Mouse (Mus musculus) lung, postnatal 0 days (tissue): ENCODE data around the gene Gdpd5. TPM values are rescaled to one million over a fixed set of nuclear protein-coding genes. Genes with fewer than 3 reads are reported as not detected.

Experiments used
- ATAC-seq: fragments of 200-750 bp; cut with Nextera tagmentation; 2 replicates; pipeline ENCODE4 v1.8.0; 2017; ENCODE audit warnings: moderate library complexity
- DNase-seq: peaks from one replicate; pipeline ENCODE4 v3.0.0-alpha.2; 2016; ENCODE audit warnings: low spot score
- H3K27ac ChIP-seq: fragments of 300-500 bp; sonication (generic); 2 replicates; pipeline ENCODE4 v1.5.1; 2014; ENCODE audit warnings: antibody characterized with exemption, mild to moderate bottlenecking, low read length, mixed read lengths
- H3K27me3 ChIP-seq: fragments of 300-500 bp; sonication (generic); replicated peaks from 2 replicates; pipeline ENCODE4 v1.6.1; 2014; ENCODE audit warnings: low read length, mixed read lengths; ENCODE audit not compliant: insufficient read depth
- H3K36me3 ChIP-seq: fragments of 300-500 bp; sonication (generic); 2 replicates; pipeline ENCODE4 v1.6.1; 2014; ENCODE audit warnings: low read length, mixed read lengths; ENCODE audit not compliant: insufficient read depth
- H3K4me1 ChIP-seq: fragments of 300-500 bp; sonication (generic); 2 replicates; pipeline ENCODE4 v1.6.1; 2014; ENCODE audit warnings: antibody characterized with exemption, low read depth, low read length, mixed read lengths; ENCODE audit not compliant: insufficient read depth
- H3K4me2 ChIP-seq: fragments of 300-500 bp; sonication (generic); replicated peaks from 2 replicates; pipeline ENCODE4 v1.6.1; 2014; ENCODE audit warnings: low read depth, mild to moderate bottlenecking, low read length, moderate library complexity, mixed read lengths
- H3K4me3 ChIP-seq: fragments of 300-500 bp; sonication (generic); 2 replicates; pipeline ENCODE4 v1.5.1; 2014; ENCODE audit warnings: low read depth, low read length
- H3K9ac ChIP-seq: fragments of 300-500 bp; sonication (generic); replicated peaks from 2 replicates; pipeline ENCODE4 v1.6.1; 2014; ENCODE audit warnings: low read depth, mild to moderate bottlenecking
- H3K9me3 ChIP-seq: fragments of 300-500 bp; sonication (generic); 2 replicates; pipeline ENCODE4 v1.6.1; 2016; ENCODE audit warnings: low read length, mixed read lengths
- CTCF ChIP-seq: IDR thresholded peaks from 2 replicates; pipeline ENCODE4 v1.5.1; 2016; ENCODE audit warnings: antibody characterized with exemption, mild to moderate bottlenecking
- EP300 ChIP-seq: IDR thresholded peaks from 2 replicates; pipeline ENCODE4 v1.6.1; 2016; ENCODE audit warnings: antibody characterized with exemption, mild to moderate bottlenecking, control low read depth
- WGBS: fragments of 180-500 bp; shearing (Covaris S2); extraction: QIAGEN DNeasy Blood & Tissue Kit; methylation state at CpG from one replicate; pipeline ENCODE4 v1.1.7; 2014; 5-methylcytosine and 5-hydroxymethylcytosine counted together
- polyA plus RNA-seq: library from polyadenylated mRNA; unstranded; fragments of >200 nt; fragmentation: Nextera tagmentation; extraction: Ambion mirVana; gene quantifications from 2 replicates; pipeline ENCODE4 v1.2.1, GENCODE M21; 2015

Gdpd5 gene
- polyA plus RNA-seq, 1 experiment from 2014 or later: 18.7 TPM

DNA sequence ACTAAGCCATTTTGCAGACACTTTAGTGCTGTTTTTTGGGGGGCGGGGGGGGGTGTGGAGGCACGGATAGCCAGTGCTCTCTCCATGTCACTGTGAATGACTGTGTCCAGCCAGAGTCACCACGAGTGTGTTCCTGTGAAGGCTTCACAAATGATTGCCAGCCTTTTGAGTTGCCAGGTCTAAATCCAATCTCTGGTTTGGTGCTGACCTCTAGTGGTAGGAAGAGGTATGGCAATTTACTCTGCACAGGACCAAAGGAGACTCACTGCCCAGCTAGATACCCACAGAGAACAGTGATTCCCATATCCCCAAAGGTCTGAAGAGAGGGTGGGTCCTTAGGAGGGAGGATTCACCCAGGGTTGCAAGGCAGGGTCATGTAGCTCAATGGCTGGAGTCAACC is 69.5 kb downstream of the Gdpd5 start:
- DNase-seq: peak; percentile 90
- TF ChIP-seq EP300 (no peak), CTCF (peak; percentile 98)
- Histone ChIP-seq H3K9me3 (no peaks in the 10 kb centered on the region), H3K27ac (no peak overlapping the region), H3K27me3 (no peaks in the 10 kb centered on the region), H3K9ac (no peak overlapping the region), H3K4me3 (no peak overlapping the region), H3K4me1 (no peaks in the 10 kb centered on the region), H3K36me3 (0 out of 2 replicates have a peak, but pooled peaks cover 4% of the 10 kb centered on the region), H3K4me2 (no peak overlapping the region)
- peak; percentile 63 for ATAC-seq
- WGBS: 3% methylated on average over 3 of the region's 3 CpGs

DNA sequence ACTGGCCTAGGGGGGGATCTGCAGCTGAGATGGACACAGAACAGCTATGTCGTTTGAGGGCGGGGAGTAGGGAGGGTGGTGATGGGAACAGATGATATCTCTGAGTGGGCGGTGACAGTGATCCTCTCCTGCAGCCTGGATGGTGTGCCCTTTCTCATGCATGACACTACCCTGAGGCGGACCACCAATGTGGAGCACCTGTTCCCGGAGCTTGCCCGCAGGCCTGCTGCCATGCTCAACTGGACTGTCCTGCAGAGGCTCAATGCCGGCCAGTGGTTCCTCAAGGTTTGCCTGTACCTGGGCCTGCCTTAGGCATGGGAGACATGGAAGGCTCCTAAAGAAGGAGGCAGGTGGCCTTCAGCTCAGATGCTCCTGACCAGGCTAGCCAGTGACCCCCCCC is 71.6 kb downstream of the Gdpd5 start:
- ATAC-seq (no peak), DNase-seq (no peak)
- no peak overlapping the region for H3K4me3 ChIP-seq
- no peaks in the 10 kb centered on the region for H3K27me3 ChIP-seq
- 86% methylated on average over 7 of the region's 7 CpGs for WGBS
- peaks cover 10% of the 10 kb centered on the region; the same call in 1 of the 2 replicates for H3K36me3 ChIP-seq
- TF ChIP-seq EP300: no peak
- no peak for TF ChIP-seq CTCF
- no peak overlapping the region for H3K4me2 ChIP-seq
- H3K4me1 ChIP-seq: no peaks in the 10 kb centered on the region
- H3K9me3 ChIP-seq: no peaks in the 10 kb centered on the region
- H3K27ac ChIP-seq: no peak overlapping the region
- no peak overlapping the region for H3K9ac ChIP-seq

DNA sequence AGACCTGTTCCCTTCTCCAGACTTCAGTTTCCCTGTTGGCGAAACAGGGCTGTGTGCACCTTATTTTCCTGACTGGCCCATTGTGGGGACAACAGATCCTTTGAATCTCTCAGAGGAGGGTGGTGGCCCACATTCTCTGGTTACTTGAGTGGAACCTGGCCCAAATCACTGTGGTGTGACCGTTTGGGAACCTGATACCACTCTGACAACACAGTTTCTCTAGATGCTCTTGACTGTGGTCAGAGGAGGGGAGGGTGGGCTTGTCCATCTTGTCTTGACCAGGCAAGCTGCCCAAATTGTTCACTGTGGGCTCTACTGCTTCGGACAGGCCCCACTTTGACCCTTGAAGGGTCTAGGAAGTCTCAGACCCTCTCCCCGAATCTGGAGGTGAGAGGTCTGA is 72.8 kb downstream of the Gdpd5 start:
- 67% methylated on average over 4 of the region's 4 CpGs for WGBS
- no peak for DNase-seq
- Histone ChIP-seq H3K4me1 (no peaks in the 10 kb centered on the region), H3K9me3 (no peaks in the 10 kb centered on the region), H3K27ac (no peak overlapping the region), H3K9ac (no peak overlapping the region), H3K27me3 (no peaks in the 10 kb centered on the region), H3K36me3 (peaks cover 6% of the 10 kb centered on the region; the same call in 1 of the 2 replicates), H3K4me2 (no peak overlapping the region), H3K4me3 (no peak overlapping the region)
- ATAC-seq: no peak
- no peak for TF ChIP-seq EP300
- no peak for TF ChIP-seq CTCF

DNA sequence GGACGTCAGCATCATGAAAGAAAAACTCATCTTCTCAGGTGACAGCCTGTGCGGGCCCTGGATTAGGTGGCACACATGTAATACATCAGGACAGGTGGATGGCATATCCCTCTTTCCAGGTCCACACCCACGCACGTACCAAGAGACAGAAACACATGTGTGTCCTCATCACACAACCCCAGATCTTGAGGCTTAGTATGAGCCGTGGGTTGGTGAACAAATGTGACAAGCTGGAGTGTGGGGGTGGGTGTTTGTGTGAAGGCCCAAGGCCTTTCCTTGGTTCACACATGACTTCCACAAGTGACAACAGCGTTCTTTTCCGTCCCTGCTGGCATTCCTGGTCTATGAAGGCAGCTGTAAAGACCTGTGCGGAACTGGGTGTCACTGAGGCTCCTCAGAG is 77.6 kb downstream of the Gdpd5 start:
- ATAC-seq: no peak
- Histone ChIP-seq H3K36me3 (peaks cover 13% of the 10 kb centered on the region; the same call in 1 of the 2 replicates), H3K27ac (no peak overlapping the region), H3K9me3 (no peaks in the 10 kb centered on the region), H3K4me1 (no peaks in the 10 kb centered on the region), H3K9ac (no peak overlapping the region), H3K27me3 (no peaks in the 10 kb centered on the region), H3K4me3 (no peak overlapping the region), H3K4me2 (no peak overlapping the region)
- 88% methylated on average over 8 of the region's 8 CpGs for WGBS
- TF ChIP-seq EP300: no peak
- no peak for TF ChIP-seq CTCF
- no peak for DNase-seq

DNA sequence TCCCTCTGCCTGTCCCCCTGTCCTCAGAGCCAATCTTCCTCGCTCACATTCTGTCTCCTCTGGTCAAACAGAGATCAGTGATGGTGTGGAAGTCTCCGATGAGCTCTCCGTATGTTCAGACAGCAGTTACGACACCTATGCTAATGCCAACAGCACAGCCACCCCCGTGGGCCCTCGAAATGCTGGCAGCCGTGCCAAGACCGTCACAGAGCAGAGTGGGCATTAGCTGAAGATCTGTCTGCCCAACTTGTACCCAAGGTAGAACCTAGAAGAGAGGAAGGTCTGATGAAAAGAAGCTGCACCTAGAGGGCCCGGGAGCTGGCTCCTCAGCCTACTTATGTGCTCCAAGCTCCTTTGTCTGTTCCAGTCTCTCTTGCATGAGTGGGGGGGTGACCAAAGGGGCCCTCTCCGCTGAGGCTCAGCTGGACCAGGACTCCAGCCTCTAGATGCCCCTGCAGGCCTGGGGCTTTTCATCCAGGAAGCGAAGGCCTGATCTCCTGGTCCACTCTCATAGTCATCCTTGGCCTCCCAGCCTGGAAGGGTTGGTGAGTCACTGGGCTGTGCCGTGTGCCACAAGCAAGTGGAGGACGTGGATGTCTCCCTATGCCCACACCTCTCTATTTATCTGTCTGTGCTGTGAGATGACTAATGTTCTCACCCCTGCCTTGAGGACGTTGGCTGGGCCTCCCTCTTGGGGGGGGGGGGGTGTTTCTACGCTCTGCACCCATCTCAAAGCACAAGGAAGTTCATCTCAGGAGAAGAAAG is 78.9 kb downstream of the Gdpd5 start:
- ATAC-seq (no peak), DNase-seq (no peak)
- Histone ChIP-seq H3K27ac (no peak overlapping the region), H3K4me1 (no peaks in the 10 kb centered on the region), H3K4me3 (no peak overlapping the region), H3K36me3 (peaks cover 13% of the 10 kb centered on the region; the same call in 1 of the 2 replicates), H3K27me3 (no peaks in the 10 kb centered on the region), H3K9ac (no peak overlapping the region), H3K9me3 (no peaks in the 10 kb centered on the region), H3K4me2 (no peak overlapping the region)
- WGBS: 86% methylated on average over 14 of the region's 15 CpGs
- TF ChIP-seq EP300: no peak

DNA sequence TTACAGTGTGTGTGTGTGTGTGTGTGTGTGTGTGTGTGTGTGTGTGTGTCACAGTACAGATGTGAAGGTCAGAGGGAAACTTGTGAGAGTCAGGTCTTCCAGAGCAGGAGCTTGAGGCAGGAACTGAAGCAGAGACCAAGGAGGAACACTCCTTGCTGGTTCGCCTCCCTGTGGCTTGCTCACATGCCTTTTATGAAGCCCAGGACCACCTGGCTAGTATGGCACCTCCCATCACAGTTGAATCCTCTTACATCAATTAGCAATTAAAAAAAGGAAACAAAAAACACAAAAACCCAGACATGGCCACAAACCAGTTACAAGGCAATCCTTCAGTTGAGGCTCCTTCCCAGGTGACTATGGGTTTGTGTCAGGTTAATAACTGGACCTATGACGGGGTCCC is 81.9 kb downstream of the Gdpd5 start:
- H3K9me3 ChIP-seq: no peaks in the 10 kb centered on the region
- no peak overlapping the region for H3K27ac ChIP-seq
- H3K36me3 ChIP-seq: 0 out of 2 replicates have a peak, but pooled peaks cover 7% of the 10 kb centered on the region
- 70% methylated on average over 2 of the region's 2 CpGs for WGBS
- H3K27me3 ChIP-seq: no peaks in the 10 kb centered on the region
- DNase-seq (no peak), ATAC-seq (no peak)
- H3K4me3 ChIP-seq: no peak overlapping the region
- TF ChIP-seq CTCF: no peak
- TF ChIP-seq EP300: no peak
- no peak overlapping the region for H3K9ac ChIP-seq
- no peak overlapping the region for H3K4me2 ChIP-seq
- H3K4me1 ChIP-seq: peaks cover 14% of the 10 kb centered on the region; the same call in 1 of the 2 replicates
